ENCODE assay signal across 9 mouse cellular contexts in the genomic region with DNA sequence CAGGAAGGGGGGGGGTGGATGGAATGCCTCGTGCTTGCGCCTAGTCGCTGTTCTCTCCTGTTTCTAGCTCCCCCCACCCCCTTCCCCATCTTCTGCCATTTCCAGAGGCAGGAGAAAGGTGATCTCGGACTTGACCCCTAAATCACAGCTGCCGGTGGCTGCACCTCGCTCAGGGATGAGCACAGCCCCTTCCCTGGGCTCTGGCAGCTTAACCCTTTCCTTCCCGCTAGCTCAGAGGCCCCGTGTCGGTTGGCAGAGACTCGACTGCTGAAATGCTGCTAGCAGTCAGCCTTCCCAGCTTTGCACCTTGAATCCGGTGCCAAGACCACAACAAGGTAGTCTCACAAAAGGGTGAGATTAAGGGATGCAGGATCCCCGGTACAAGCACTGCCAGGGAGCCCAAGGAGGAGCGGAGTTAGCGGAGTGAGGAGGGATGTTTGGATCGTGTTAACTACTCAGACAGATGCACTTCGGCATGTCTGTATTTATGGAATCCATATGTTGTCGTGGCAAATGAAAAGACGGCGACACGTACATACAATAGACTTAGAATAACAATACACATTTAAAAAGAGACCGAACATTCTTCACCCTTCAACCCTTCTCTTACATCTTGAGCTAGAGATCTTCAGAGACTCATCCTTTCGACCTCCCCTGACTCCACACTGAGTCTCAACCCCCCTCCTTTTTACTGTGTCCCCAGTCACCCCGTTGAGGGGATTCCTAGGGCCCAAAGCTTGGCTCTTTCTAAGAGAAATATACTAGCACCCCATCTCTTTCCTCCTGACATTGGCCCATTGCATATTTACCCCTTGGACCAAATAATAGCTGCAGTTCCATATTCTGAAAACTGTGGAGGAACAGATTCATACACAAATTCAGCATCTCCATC.
A peak's percentile ranks its signal among the peaks of the same experiment; 100 is the strongest.
DNase-seq lines count a peak whose midpoint lies in the region; ATAC-seq and TF ChIP-seq lines count a peak whose summit lies in the region.
"Had no signal": no experiment of that assay in that cellular context is flagged by ENCODE, and none has a peak within 500 bp of the region (broad histone marks: within the 10 kb centered on the region; RNA-seq: fewer than 3 reads in every experiment).

No protein-coding gene starts in this region.

- intact Hi-C loops in heart, postnatal 25 days (cut with DNase I), result loop anchor here (5.0 kb wide), 2 partner anchors 83 to 127 kb away; no protein-coding TSS in a partner anchor

- ATAC-seq in heart, embryonic 16.5 days (replicated peaks; ENCODE audit: extremely low read depth, insufficient read depth, low FRiP score), result no peak
- ATAC-seq in hindbrain, embryonic 14.5 days (ENCODE audit: low FRiP score), result no peak
- no peak for ATAC-seq in midbrain, postnatal 0 days (ENCODE audit: low FRiP score)
- ATAC-seq in erythroblast, adult 5-6 weeks (replicated peaks; ENCODE audit: low FRiP score, poor library complexity, severe bottlenecking), result no peak

- H3K4me2 ChIP-seq in heart, embryonic 16.5 days (ENCODE audit: low read depth, low read length), result peak overlapping the region; percentile 42; the same call in 1 of the 2 replicates
- peak overlapping the region; percentile 49 for H3K4me2 ChIP-seq in hindbrain, embryonic 14.5 days (replicated peaks)
- peak overlapping the region; percentile 60 for H3K4me2 ChIP-seq in midbrain, postnatal 0 days (ENCODE audit: low read depth, low read length, poor library complexity, severe bottlenecking)

- DNase-seq in heart, postnatal 25 days (ENCODE audit: low spot score), result no peak
- DNase-seq in embryo, embryonic 11 days, result peak; percentile 83
- peak; percentile 34 for DNase-seq in hindbrain, embryonic 14.5 days (ENCODE audit: low spot score)
- no peak for DNase-seq in midbrain, postnatal 0 days (ENCODE audit: low spot score)
- no peak for DNase-seq in thymus, postnatal 0 days (ENCODE audit: low spot score)
- DNase-seq in lung, postnatal 36 days, result no peak
- DNase-seq: cerebellum, postnatal 25 days had no signal

- peaks cover 58% of the 10 kb centered on the region for H3K27me3 ChIP-seq in heart, embryonic 16.5 days (ENCODE audit: control insufficient read depth, insufficient read depth, low read length)
- peaks cover 59% of the 10 kb centered on the region for H3K27me3 ChIP-seq in hindbrain, embryonic 14.5 days (ENCODE audit: control insufficient read depth, insufficient read depth, low read length)
- no peaks in the 10 kb centered on the region; the same call in 1 of the 2 replicates for H3K27me3 ChIP-seq in midbrain, postnatal 0 days (ENCODE audit: insufficient read depth, low read length)

- 9% methylated on average over 23 of the region's 23 CpGs for WGBS in heart, embryonic 16.5 days
- 3% methylated on average over 23 of the region's 23 CpGs for WGBS in hindbrain, embryonic 14.5 days
- 5% methylated on average over 23 of the region's 23 CpGs for WGBS in midbrain, postnatal 0 days

- no peak overlapping the region for H3K27ac ChIP-seq in heart, embryonic 16.5 days (ENCODE audit: low read length)
- H3K27ac ChIP-seq in hindbrain, embryonic 14.5 days, result peak overlapping the region; percentile 86
- H3K27ac ChIP-seq in midbrain, postnatal 0 days (ENCODE audit: low read depth, low read length), result peak overlapping the region; percentile 79

- H3K4me1 ChIP-seq in heart, embryonic 16.5 days (ENCODE audit: control insufficient read depth, insufficient read depth, low read length), result peaks cover 18% of the 10 kb centered on the region
- peaks cover 38% of the 10 kb centered on the region for H3K4me1 ChIP-seq in hindbrain, embryonic 14.5 days (replicated peaks; ENCODE audit: control insufficient read depth, insufficient read depth, low read length)
- H3K4me1 ChIP-seq in midbrain, postnatal 0 days (ENCODE audit: insufficient read depth, low read length), result peaks cover 7% of the 10 kb centered on the region; the same call in 1 of the 2 replicates

- no peaks in the 10 kb centered on the region for H3K9me3 ChIP-seq in heart, embryonic 16.5 days (replicated peaks; ENCODE audit: control insufficient read depth, low read length)
- no peaks in the 10 kb centered on the region for H3K9me3 ChIP-seq in hindbrain, embryonic 14.5 days (ENCODE audit: control insufficient read depth, low read length)
- no peaks in the 10 kb centered on the region for H3K9me3 ChIP-seq in midbrain, postnatal 0 days (ENCODE audit: low read length)

- H3K9ac ChIP-seq in heart, embryonic 16.5 days (ENCODE audit: low read length), result no peak overlapping the region
- H3K9ac ChIP-seq in hindbrain, embryonic 14.5 days, result peak overlapping the region; percentile 62
- H3K9ac ChIP-seq in midbrain, postnatal 0 days (replicated peaks; ENCODE audit: low read length, poor library complexity, severe bottlenecking), result peak overlapping the region; percentile 57

- TF ChIP-seq CTCF in midbrain, postnatal 0 days (IDR thresholded peaks at IDR 0.05), result no peak

- peak overlapping the region; percentile 9; the same call in 1 of the 2 replicates for H3K4me3 ChIP-seq in heart, embryonic 16.5 days (ENCODE audit: low read length)
- peak overlapping the region; percentile 22 for H3K4me3 ChIP-seq in hindbrain, embryonic 14.5 days (replicated peaks; ENCODE audit: low read length)
- H3K4me3 ChIP-seq in midbrain, postnatal 0 days (ENCODE audit: low read depth, low read length), result peak overlapping the region; percentile 25

- no peaks in the 10 kb centered on the region for H3K36me3 ChIP-seq in heart, embryonic 16.5 days (ENCODE audit: control insufficient read depth, insufficient read depth)
- H3K36me3 ChIP-seq in hindbrain, embryonic 14.5 days (replicated peaks; ENCODE audit: control insufficient read depth, insufficient read depth), result no peaks in the 10 kb centered on the region
- no peaks in the 10 kb centered on the region for H3K36me3 ChIP-seq in midbrain, postnatal 0 days (ENCODE audit: insufficient read depth, low read length)

Comparison
In these comparisons a context has a peak if more than half of its experiments do, and no peak if none do; other contexts are left out.
1. DNase-seq: peak in embryo, embryonic 11 days (single experiment) and hindbrain, embryonic 14.5 days (single experiment); none in heart, postnatal 25 days (single experiment), midbrain, postnatal 0 days (single experiment), thymus, postnatal 0 days (single experiment) and lung, postnatal 36 days (single experiment).
2. Peak in every context shown above with its lines, with median percentiles within 50 percentile points of each other: H3K4me2 ChIP-seq and H3K4me3 ChIP-seq.